Mouse (Mus musculus): ENCODE data around the gene Foxd1. TPM values are rescaled to one million over a fixed set of nuclear protein-coding genes. Genes with fewer than 3 reads are reported as not detected.
A peak's percentile ranks its signal among the peaks of the same experiment; 100 is the strongest.

Foxd1 gene
- total and polyA plus RNA-seq, 2 experiments from 2014 or later: 0.74 to 1.6 TPM

GRCm38 (mm10) chr13:98311597-98311996, 42.4 kb upstream of the Foxd1 start:
- no peak overlapping the region for H3K9ac ChIP-seq (replicated peaks; ENCODE audit: low read length)
- H3K4me3 ChIP-seq (ENCODE audit: low read length): no peak overlapping the region
- DNase-seq (ENCODE audit: low spot score) (no peak), ATAC-seq (no peak)
- H3K9me3 ChIP-seq (ENCODE audit: low read length): no peaks in the 10 kb centered on the region
- H3K36me3 ChIP-seq (ENCODE audit: insufficient read depth, low read length): peaks cover 45% of the 10 kb centered on the region
- peaks cover 11% of the 10 kb centered on the region; the same call in 1 of the 2 replicates for H3K4me1 ChIP-seq (ENCODE audit: insufficient read depth, low read length)
- no peak overlapping the region for H3K27ac ChIP-seq
- 90% methylated on average over 5 of the region's 5 CpGs for WGBS
- no peak for TF ChIP-seq CTCF (IDR thresholded peaks at IDR 0.05; ENCODE audit: low read depth)
- H3K4me2 ChIP-seq (ENCODE audit: low read depth, low read length): no peak overlapping the region
- H3K27me3 ChIP-seq (ENCODE audit: insufficient read depth, low read length): no peaks in the 10 kb centered on the region

- whole genome bisulfite sequencing: 72% methylated on average over 7 of the region's 7 CpGs
- H3K9me3 ChIP-seq (ENCODE audit: low read length): no peaks in the 10 kb centered on the region
- peaks cover 38% of the 10 kb centered on the region for H3K36me3 ChIP-seq (ENCODE audit: insufficient read depth, low read length)
- no peak for TF ChIP-seq CTCF (IDR thresholded peaks at IDR 0.05; ENCODE audit: low read depth)
- DNase-seq (ENCODE audit: low spot score) (no peak), ATAC-seq (no peak)
- no peak overlapping the region for H3K27ac ChIP-seq
- H3K27me3 ChIP-seq (ENCODE audit: insufficient read depth, low read length): no peaks in the 10 kb centered on the region
- H3K4me1 ChIP-seq (ENCODE audit: insufficient read depth, low read length): peaks cover 11% of the 10 kb centered on the region; the same call in 1 of the 2 replicates
- no peak overlapping the region for H3K9ac ChIP-seq (replicated peaks; ENCODE audit: low read length)
- H3K4me3 ChIP-seq (ENCODE audit: low read length): no peak overlapping the region
- H3K4me2 ChIP-seq (ENCODE audit: low read depth, low read length): no peak overlapping the region
These were observed 40.4 kb upstream of the Foxd1 start for GRCm38 (mm10) chr13:98313631-98314030.

DNA sequence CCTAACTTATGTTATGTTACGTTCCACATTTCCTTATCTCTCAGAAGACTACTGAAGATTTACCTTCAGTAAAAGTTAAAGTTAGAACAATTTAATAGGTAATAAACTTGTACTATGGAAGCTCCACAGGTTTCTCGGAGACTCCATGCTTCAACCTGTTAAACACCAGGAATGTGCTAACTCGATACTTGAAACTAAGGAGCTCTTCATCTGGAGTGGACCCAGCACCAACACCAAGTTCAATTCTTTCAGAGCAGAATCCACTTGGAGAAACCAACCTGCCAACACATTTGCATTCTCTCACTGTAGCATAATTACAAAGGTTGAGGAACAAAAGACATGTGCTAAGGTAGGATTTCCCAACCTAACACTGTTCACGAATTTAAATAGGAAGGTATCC, 38.9 kb upstream of the Foxd1 start:
- peaks cover 11% of the 10 kb centered on the region; the same call in 1 of the 2 replicates for H3K4me1 ChIP-seq (ENCODE audit: insufficient read depth, low read length)
- no peak for ATAC-seq
- no peak overlapping the region for H3K27ac ChIP-seq
- no peak for DNase-seq (ENCODE audit: low spot score)
- 77% methylated on average over 4 of the region's 4 CpGs for WGBS
- H3K4me2 ChIP-seq (ENCODE audit: low read depth, low read length): peak overlapping the region; percentile 74
- H3K4me3 ChIP-seq (ENCODE audit: low read length): peak overlapping the region; percentile 78; the same call in 1 of the 2 replicates
- no peaks in the 10 kb centered on the region for H3K27me3 ChIP-seq (ENCODE audit: insufficient read depth, low read length)
- TF ChIP-seq CTCF (IDR thresholded peaks at IDR 0.05; ENCODE audit: low read depth): no peak
- H3K9ac ChIP-seq (replicated peaks; ENCODE audit: low read length): no peak overlapping the region
- no peaks in the 10 kb centered on the region for H3K9me3 ChIP-seq (ENCODE audit: low read length)
- peaks cover 30% of the 10 kb centered on the region for H3K36me3 ChIP-seq (ENCODE audit: insufficient read depth, low read length)

- H3K9me3 ChIP-seq (ENCODE audit: low read length): no peaks in the 10 kb centered on the region
- 1% methylated on average over 17 of the region's 17 CpGs for WGBS
- H3K36me3 ChIP-seq (ENCODE audit: insufficient read depth, low read length): peaks cover 21% of the 10 kb centered on the region; the same call in 1 of the 2 replicates
- DNase-seq (ENCODE audit: low spot score) (no peak), ATAC-seq (no peak)
- peak overlapping the region; percentile 93 for H3K9ac ChIP-seq (replicated peaks; ENCODE audit: low read length)
- H3K4me2 ChIP-seq (ENCODE audit: low read depth, low read length): peak overlapping the region; percentile 74
- H3K4me1 ChIP-seq (ENCODE audit: insufficient read depth, low read length): peaks cover 11% of the 10 kb centered on the region; the same call in 1 of the 2 replicates
- peak overlapping the region; percentile 94 for H3K27ac ChIP-seq
- TF ChIP-seq CTCF (IDR thresholded peaks at IDR 0.05; ENCODE audit: low read depth): no peak
- H3K27me3 ChIP-seq (ENCODE audit: insufficient read depth, low read length): no peaks in the 10 kb centered on the region
- H3K4me3 ChIP-seq (ENCODE audit: low read length): peak overlapping the region; percentile 78
These were observed 37.9 kb upstream of the Foxd1 start for GRCm38 (mm10) chr13:98316140-98316479.

DNA sequence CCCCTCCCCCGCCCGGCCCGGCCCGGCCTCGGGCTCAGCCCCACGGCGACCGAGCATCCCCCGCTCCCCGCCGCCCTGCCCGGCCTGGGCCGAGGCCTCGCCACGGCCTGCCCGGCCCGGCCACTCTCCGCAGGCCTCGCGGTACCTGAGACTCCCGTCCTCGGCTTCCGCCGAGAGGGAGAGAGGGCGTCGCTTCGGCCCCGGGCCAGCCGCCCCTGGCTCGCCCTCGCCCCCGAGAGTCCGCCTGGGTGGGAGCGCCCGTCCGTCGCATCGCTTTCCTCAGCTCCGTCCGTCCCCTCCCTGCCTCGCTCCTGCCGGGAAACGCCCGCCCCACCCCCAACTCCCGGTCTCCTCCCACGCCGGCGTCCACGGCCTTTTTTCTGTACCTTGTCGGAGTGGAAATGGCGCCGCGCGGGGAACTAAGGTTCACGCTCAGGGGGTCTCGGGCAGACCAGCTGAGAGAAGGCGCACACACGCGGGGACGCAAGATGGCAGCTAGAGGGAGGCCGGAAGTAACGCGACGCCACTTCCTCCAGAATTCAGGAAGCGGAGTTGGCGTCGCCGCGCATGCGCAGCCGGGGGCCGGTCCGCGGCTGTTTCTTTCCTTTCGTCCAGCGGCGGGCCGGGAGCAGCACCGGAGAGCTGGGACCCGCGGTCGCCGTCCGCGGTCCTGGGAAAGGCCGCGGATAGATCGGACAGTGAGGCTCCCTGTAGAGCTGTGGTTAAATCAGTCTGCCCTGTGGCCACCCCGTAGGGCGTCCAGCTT, 37.4 kb upstream of the Foxd1 start, which contains the start of gene Btf3:
Gene Btf3 (minus strand): TSS at position 527 of the 766 bp plus-strand sequence.
- peaks cover 11% of the 10 kb centered on the region; the same call in 1 of the 2 replicates for H3K4me1 ChIP-seq (ENCODE audit: insufficient read depth, low read length)
- under 1% methylated on average over 77 of the region's 90 CpGs for WGBS
- H3K9ac ChIP-seq (replicated peaks; ENCODE audit: low read length): peak within 1 kb of the TSS; percentile 93
- H3K9me3 ChIP-seq (ENCODE audit: low read length): no peaks in the 10 kb centered on the region
- peak; percentile 14; the same call in 1 of the 2 replicates for TF ChIP-seq CTCF (IDR thresholded peaks at IDR 0.05; ENCODE audit: low read depth)
- peaks cover 15% of the 10 kb centered on the region; the same call in 1 of the 2 replicates for H3K36me3 ChIP-seq (ENCODE audit: insufficient read depth, low read length)
- H3K4me3 ChIP-seq (ENCODE audit: low read length): peak within 1 kb of the TSS; percentile 78
- no peaks in the 10 kb centered on the region for H3K27me3 ChIP-seq (ENCODE audit: insufficient read depth, low read length)
- H3K4me2 ChIP-seq (ENCODE audit: low read depth, low read length): peak within 1 kb of the TSS; percentile 74
- DNase-seq (ENCODE audit: low spot score) (peak; percentile 97), ATAC-seq (peak; percentile 97)
- H3K27ac ChIP-seq: peak within 1 kb of the TSS; percentile 94

- DNase-seq (ENCODE audit: low spot score) (no peak), ATAC-seq (no peak)
- Histone ChIP-seq H3K4me1 (ENCODE audit: insufficient read depth, low read length) (peaks cover 11% of the 10 kb centered on the region; the same call in 1 of the 2 replicates), H3K27ac (peak overlapping the region; percentile 94), H3K4me3 (ENCODE audit: low read length) (peak overlapping the region; percentile 78), H3K9ac (replicated peaks; ENCODE audit: low read length) (peak overlapping the region; percentile 93), H3K27me3 (ENCODE audit: insufficient read depth, low read length) (no peaks in the 10 kb centered on the region), H3K9me3 (ENCODE audit: low read length) (no peaks in the 10 kb centered on the region), H3K36me3 (ENCODE audit: insufficient read depth, low read length) (peaks cover 13% of the 10 kb centered on the region; the same call in 1 of the 2 replicates), H3K4me2 (ENCODE audit: low read depth, low read length) (peak overlapping the region; percentile 74)
- WGBS: 2% methylated on average over 16 of the region's 16 CpGs
- peak; percentile 51; the same call in 1 of the 2 replicates for TF ChIP-seq CTCF (IDR thresholded peaks at IDR 0.05; ENCODE audit: low read depth)
These were observed 36.8 kb upstream of the Foxd1 start for GRCm38 (mm10) chr13:98317246-98317677.

All from hindbrain, postnatal 0 days (tissue).